Mouse (Mus musculus) kidney, embryonic 14.5 days (tissue): ENCODE results near the gene Prkcb. TPM values are rescaled to one million over a fixed set of nuclear protein-coding genes. Genes with fewer than 3 reads are reported as not detected.

ENCODE experiments used
- ATAC-seq: fragments of 200-750 bp; cut with Nextera tagmentation; 2 replicates; pipeline ENCODE4 v1.8.0; 2017; ENCODE audit warnings: moderate number of reproducible peaks, mild to moderate bottlenecking, moderate TSS enrichment, moderate library complexity; ENCODE audit not compliant: low FRiP score, low TSS enrichment
- H3K27ac ChIP-seq: fragments of 300-500 bp; sonication (generic); 2 replicates; pipeline ENCODE4 v1.5.1; 2014; ENCODE audit warnings: low read depth, mild to moderate bottlenecking, low read length, moderate library complexity, mixed read lengths
- H3K27me3 ChIP-seq: fragments of 300-500 bp; sonication (generic); 2 replicates; pipeline ENCODE4 v1.6.1; 2014; ENCODE audit warnings: mild to moderate bottlenecking, low read length; ENCODE audit not compliant: control insufficient read depth, insufficient read depth
- H3K36me3 ChIP-seq: fragments of 300-500 bp; sonication (generic); 2 replicates; pipeline ENCODE4 v1.6.1; 2014; ENCODE audit warnings: low read length, mixed read lengths; ENCODE audit not compliant: control insufficient read depth, insufficient read depth
- H3K4me1 ChIP-seq: fragments of 300-500 bp; sonication (generic); 2 replicates; pipeline ENCODE4 v1.6.1; 2014; ENCODE audit warnings: low read length, mixed read lengths; ENCODE audit not compliant: control insufficient read depth, insufficient read depth
- H3K4me2 ChIP-seq: fragments of 300-500 bp; sonication (generic); replicated peaks from 2 replicates; pipeline ENCODE4 v1.6.1; 2014; ENCODE audit warnings: low read depth, mild to moderate bottlenecking, low read length
- H3K4me3 ChIP-seq: fragments of 300-500 bp; sonication (generic); 2 replicates; pipeline ENCODE4 v1.5.1; 2014; ENCODE audit warnings: mild to moderate bottlenecking, low read length
- H3K9ac ChIP-seq: fragments of 300-500 bp; sonication (generic); 2 replicates; pipeline ENCODE4 v1.6.1; 2014; ENCODE audit warnings: low read depth, mild to moderate bottlenecking, low read length, moderate library complexity
- H3K9me3 ChIP-seq: fragments of 300-500 bp; sonication (generic); 2 replicates; pipeline ENCODE4 v1.6.1; 2016; ENCODE audit warnings: low read length; ENCODE audit not compliant: control insufficient read depth
- WGBS: fragments of 180-500 bp; shearing (Covaris S2); extraction: QIAGEN DNeasy Blood & Tissue Kit; methylation state at CpG from one replicate; pipeline ENCODE4 v1.1.7; 2014; 5-methylcytosine and 5-hydroxymethylcytosine counted together
- polyA plus RNA-seq: library from polyadenylated mRNA; unstranded; fragments of >200 nt; fragmentation: Nextera tagmentation; extraction: Ambion mirVana; gene quantifications from 2 replicates; pipeline ENCODE4 v1.2.1, GENCODE M21; 2014

The Prkcb gene
- polyA plus RNA-seq, 1 experiment from 2014 or later: 4.1 TPM

- Histone ChIP-seq H3K9ac (no peak overlapping the region), H3K4me2 (no peak overlapping the region), H3K4me1 (no peaks in the 10 kb centered on the region), H3K4me3 (no peak overlapping the region), H3K9me3 (no peaks in the 10 kb centered on the region), H3K27ac (no peak overlapping the region), H3K36me3 (no peaks in the 10 kb centered on the region), H3K27me3 (no peaks in the 10 kb centered on the region)
- ATAC-seq: no peak
- WGBS: 69% methylated on average over 5 of the region's 5 CpGs
Observed at GRCm38 (mm10) chr7:122390200-122390599, 101.6 kb downstream of the Prkcb start.

GRCm38 (mm10) chr7:122390683-122391082 lies 102.1 kb downstream of the Prkcb start:
- WGBS: 69% methylated on average over 4 of the region's 4 CpGs
- H3K9me3 ChIP-seq: no peaks in the 10 kb centered on the region
- H3K4me1 ChIP-seq: no peaks in the 10 kb centered on the region
- no peak overlapping the region for H3K9ac ChIP-seq
- H3K27me3 ChIP-seq: no peaks in the 10 kb centered on the region
- H3K36me3 ChIP-seq: no peaks in the 10 kb centered on the region
- no peak overlapping the region for H3K4me3 ChIP-seq
- H3K4me2 ChIP-seq: no peak overlapping the region
- ATAC-seq: no peak
- no peak overlapping the region for H3K27ac ChIP-seq

GRCm38 (mm10) chr7:122391382-122391781 lies 102.8 kb downstream of the Prkcb start:
- Histone ChIP-seq H3K27me3 (no peaks in the 10 kb centered on the region), H3K4me1 (no peaks in the 10 kb centered on the region), H3K4me3 (no peak overlapping the region), H3K9ac (no peak overlapping the region), H3K4me2 (no peak overlapping the region), H3K27ac (no peak overlapping the region), H3K9me3 (no peaks in the 10 kb centered on the region), H3K36me3 (no peaks in the 10 kb centered on the region)
- 73% methylated on average over 3 of the region's 3 CpGs for WGBS
- no peak for ATAC-seq

- no peaks in the 10 kb centered on the region for H3K4me1 ChIP-seq
- H3K4me3 ChIP-seq: no peak overlapping the region
- H3K27ac ChIP-seq: no peak overlapping the region
- 51% methylated on average over 5 of the region's 5 CpGs for WGBS
- H3K9ac ChIP-seq: no peak overlapping the region
- no peaks in the 10 kb centered on the region for H3K27me3 ChIP-seq
- H3K36me3 ChIP-seq: no peaks in the 10 kb centered on the region
- H3K4me2 ChIP-seq: no peak overlapping the region
- ATAC-seq: no peak
- no peaks in the 10 kb centered on the region for H3K9me3 ChIP-seq
Observed at GRCm38 (mm10) chr7:122393964-122394363, 105.4 kb downstream of the Prkcb start.

GRCm38 (mm10) chr7:122395159-122395975 lies 106.8 kb downstream of the Prkcb start:
- no peak overlapping the region for H3K4me2 ChIP-seq
- no peak overlapping the region for H3K9ac ChIP-seq
- no peaks in the 10 kb centered on the region for H3K27me3 ChIP-seq
- WGBS: 75% methylated on average over 7 of the region's 7 CpGs
- H3K36me3 ChIP-seq: no peaks in the 10 kb centered on the region
- no peak overlapping the region for H3K27ac ChIP-seq
- no peaks in the 10 kb centered on the region for H3K4me1 ChIP-seq
- no peak overlapping the region for H3K4me3 ChIP-seq
- no peak for ATAC-seq
- no peaks in the 10 kb centered on the region for H3K9me3 ChIP-seq

GRCm38 (mm10) chr7:122395976-122396315 lies 107.4 kb downstream of the Prkcb start:
- Histone ChIP-seq H3K36me3 (no peaks in the 10 kb centered on the region), H3K9ac (no peak overlapping the region), H3K27ac (no peak overlapping the region), H3K4me3 (no peak overlapping the region), H3K4me2 (no peak overlapping the region), H3K27me3 (no peaks in the 10 kb centered on the region), H3K9me3 (no peaks in the 10 kb centered on the region), H3K4me1 (no peaks in the 10 kb centered on the region)
- no peak for ATAC-seq
- 87% methylated on average over 5 of the region's 5 CpGs for WGBS

GRCm38 (mm10) chr7:122397699-122398098 lies 109.1 kb downstream of the Prkcb start:
- no peak overlapping the region for H3K4me2 ChIP-seq
- H3K36me3 ChIP-seq: no peaks in the 10 kb centered on the region
- H3K9me3 ChIP-seq: no peaks in the 10 kb centered on the region
- 87% methylated on average over 3 of the region's 3 CpGs for whole genome bisulfite sequencing
- no peaks in the 10 kb centered on the region for H3K4me1 ChIP-seq
- no peaks in the 10 kb centered on the region for H3K27me3 ChIP-seq
- no peak overlapping the region for H3K9ac ChIP-seq
- H3K4me3 ChIP-seq: no peak overlapping the region
- no peak for ATAC-seq
- no peak overlapping the region for H3K27ac ChIP-seq

- Histone ChIP-seq H3K27ac (no peak overlapping the region), H3K9ac (no peak overlapping the region), H3K4me2 (no peak overlapping the region), H3K27me3 (no peaks in the 10 kb centered on the region), H3K9me3 (no peaks in the 10 kb centered on the region), H3K36me3 (no peaks in the 10 kb centered on the region), H3K4me1 (peaks cover 12% of the 10 kb centered on the region), H3K4me3 (no peak overlapping the region)
- WGBS: 79% methylated on average over 7 of the region's 7 CpGs
- ATAC-seq: no peak
Observed at GRCm38 (mm10) chr7:122402041-122402440, 113.5 kb downstream of the Prkcb start.

GRCm38 (mm10) chr7:122403343-122403742 lies 114.8 kb downstream of the Prkcb start:
- Histone ChIP-seq H3K9ac (no peak overlapping the region), H3K4me1 (peaks cover 12% of the 10 kb centered on the region), H3K4me3 (no peak overlapping the region), H3K27ac (no peak overlapping the region), H3K27me3 (no peaks in the 10 kb centered on the region), H3K9me3 (no peaks in the 10 kb centered on the region), H3K4me2 (no peak overlapping the region), H3K36me3 (no peaks in the 10 kb centered on the region)
- 81% methylated on average over 4 of the region's 4 CpGs for WGBS
- ATAC-seq: no peak
